Mouse (Mus musculus) liver, postnatal 0 days (tissue): Measurements from ENCODE around the gene Slc16a10.

Experiments
- CTCF ChIP-seq: sonication (generic); IDR thresholded peaks from 2 replicates; pipeline ENCODE4 v1.5.1; 2016; ENCODE audit warnings: antibody characterized with exemption, low read depth
- EP300 ChIP-seq: IDR thresholded peaks from 2 replicates; pipeline ENCODE4 v1.6.1; 2016; ENCODE audit warnings: antibody characterized with exemption, low read depth, mild to moderate bottlenecking

GRCm38 (mm10) chr10:40063291-40063890, 78.7 kb downstream of the Slc16a10 start:
- TF ChIP-seq CTCF (no peak), EP300 (no peak)
